Mouse (Mus musculus) lung, adult 2 months (tissue): Measurements from ENCODE around the gene Sipa1l3. TPM values are rescaled to one million over a fixed set of nuclear protein-coding genes. Genes with fewer than 3 reads are reported as not detected.
A peak's percentile ranks its signal among the peaks of the same experiment; 100 is the strongest.

Source experiments
- DNase-seq: peaks from one replicate; pipeline ENCODE4 v3.0.0; 2022
- H3K4me1 ChIP-seq: fragments of 200-500 bp; 2 replicates; pipeline ENCODE4 v1.6.1; 2011; ENCODE audit warnings: low read length; ENCODE audit not compliant: control insufficient read depth, insufficient read depth
- H3K4me3 ChIP-seq: fragments of 200-500 bp; replicated peaks from 2 replicates; pipeline ENCODE3; 2011; ENCODE audit warnings: low read depth, mild to moderate bottlenecking, control low read depth, low read length; ENCODE audit errors: extremely low read depth
- CTCF ChIP-seq: fragments of 200-500 bp; IDR thresholded peaks from 2 replicates; pipeline ENCODE4 v1.5.1; 2011; ENCODE audit warnings: mild to moderate bottlenecking, low read length, control low read depth; ENCODE audit not compliant: insufficient read depth
- POLR2A ChIP-seq: fragments of 200-500 bp; IDR thresholded peaks from 2 replicates; pipeline ENCODE4 v1.6.1; 2011; ENCODE audit warnings: low read depth, mild to moderate bottlenecking, control low read depth, low read length, borderline replicate concordance; ENCODE audit errors: extremely low read depth
- WGBS: fragments of 180-500 bp; shearing (Covaris S2); methylation state at CpG from one replicate; pipeline ENCODE4 v1.1.7; 2018; 5-methylcytosine and 5-hydroxymethylcytosine counted together
- polyA plus RNA-seq: library from polyadenylated mRNA; depleted of rRNA; stranded (reverse); fragments of >200 nt; gene quantifications from 2 replicates; pipeline ENCODE4 v1.2.3, GENCODE M21; 2012

Gene Sipa1l3
- polyA plus RNA-seq, 1 experiment, result 125 TPM

- DNase-seq, result no peak
Measured at GRCm38 (mm10) chr7:29291616-29292457, 226.6 kb downstream of the Sipa1l3 start.

GRCm38 (mm10) chr7:29290691-29291485 is 227.6 kb downstream of the Sipa1l3 start:
- peak overlapping the region; percentile 50 for H3K4me3 ChIP-seq
- no peak for DNase-seq
- WGBS, result 64% methylated on average over 11 of the region's 11 CpGs
- peaks cover 3% of the 10 kb centered on the region; the same call in 1 of the 2 replicates for H3K4me1 ChIP-seq
- 0 out of 2 replicates have a peak, but pooled peaks have one; percentile 10 for TF ChIP-seq POLR2A
- no peak for TF ChIP-seq CTCF

More at GRCm38 (mm10) chr7:29291616-29292457, 226.6 kb downstream of the Sipa1l3 start:
- TF ChIP-seq CTCF (no peak), POLR2A (no peak; the same call in 1 of the 2 replicates)
- Histone ChIP-seq H3K4me3 (no peak overlapping the region), H3K4me1 (peaks cover 3% of the 10 kb centered on the region; the same call in 1 of the 2 replicates)
- 24% methylated on average over 7 of the region's 7 CpGs for WGBS

- TF ChIP-seq CTCF, result no peak
- no peak for TF ChIP-seq POLR2A
- DNase-seq, result no peak
- peaks cover 3% of the 10 kb centered on the region; the same call in 1 of the 2 replicates for H3K4me1 ChIP-seq
- 80% methylated on average over 6 of the region's 6 CpGs for WGBS
- H3K4me3 ChIP-seq, result peak overlapping the region; percentile 59
Measured at GRCm38 (mm10) chr7:29289856-29290255, 228.6 kb downstream of the Sipa1l3 start.

DNA sequence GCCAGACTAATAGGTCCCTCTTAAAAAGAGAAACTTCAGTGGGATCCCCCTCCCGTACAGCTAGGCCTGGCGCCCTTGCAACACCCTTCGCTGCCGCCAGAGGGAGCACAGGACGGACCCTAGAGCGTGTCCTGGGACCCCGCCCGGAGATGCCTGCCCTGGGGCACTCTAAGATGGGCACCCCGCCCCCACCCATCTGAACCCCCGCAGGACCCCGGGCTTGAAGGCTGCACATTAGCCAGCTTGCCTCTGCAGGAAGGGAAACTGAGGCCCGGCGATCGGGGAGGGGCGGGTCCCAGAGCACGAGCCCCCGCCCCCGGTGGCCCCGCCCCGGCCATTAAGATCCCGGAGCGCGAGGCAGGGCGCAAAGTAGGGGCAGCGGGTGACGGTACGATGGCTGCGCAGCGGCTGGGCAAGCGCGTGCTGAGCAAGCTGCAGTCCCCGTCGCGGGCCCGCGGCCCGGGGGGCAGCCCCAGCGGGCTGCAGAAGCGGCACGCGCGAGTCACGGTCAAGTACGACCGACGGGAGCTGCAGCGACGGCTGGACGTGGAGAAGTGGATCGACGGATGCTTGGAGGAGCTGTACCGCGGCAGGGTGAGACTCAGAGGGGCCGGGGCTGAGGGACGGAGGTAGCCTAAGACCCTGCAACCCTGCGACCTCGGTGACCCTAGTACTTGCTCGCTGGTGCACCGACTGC is 229.4 kb downstream of the Sipa1l3 start, which contains the start of gene Ppp1r14a:
Ppp1r14a (plus strand) TSS at position 367 of the 697 bp plus-strand sequence.
- DNase-seq, result peak; percentile 74
- H3K4me1 ChIP-seq, result no peaks in the 10 kb centered on the region
- 2% methylated on average over 59 of the region's 59 CpGs for whole genome bisulfite sequencing
- peak within 1 kb of the TSS; percentile 66 for H3K4me3 ChIP-seq
- TF ChIP-seq POLR2A (peak; percentile 81; the same call in 1 of the 2 replicates), CTCF (peak; percentile 71)

DNA sequence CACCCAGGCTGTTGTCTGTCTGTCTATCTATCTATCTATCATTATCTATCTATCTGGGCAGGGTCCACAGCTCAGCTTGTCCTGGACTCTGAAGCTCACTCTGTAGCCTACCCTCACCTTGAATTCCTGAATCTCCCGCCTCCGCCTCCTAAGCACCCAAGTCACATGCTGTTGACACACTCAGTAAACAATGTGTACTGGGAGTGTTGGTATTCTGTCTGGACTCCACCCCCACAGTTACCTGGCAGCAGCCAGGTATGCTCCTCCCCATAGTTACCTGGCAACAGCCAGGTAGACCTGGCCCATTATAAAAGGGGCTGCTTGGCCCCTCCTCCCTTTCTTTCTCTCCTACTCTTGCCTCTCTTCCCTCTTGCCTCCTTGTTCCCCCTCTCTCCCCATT is 230.4 kb downstream of the Sipa1l3 start:
- WGBS, result 67% methylated on average over 2 of the region's 2 CpGs
- no peak for TF ChIP-seq CTCF
- TF ChIP-seq POLR2A, result no peak
- no peak overlapping the region for H3K4me3 ChIP-seq
- no peak for DNase-seq
- H3K4me1 ChIP-seq, result no peaks in the 10 kb centered on the region

DNA sequence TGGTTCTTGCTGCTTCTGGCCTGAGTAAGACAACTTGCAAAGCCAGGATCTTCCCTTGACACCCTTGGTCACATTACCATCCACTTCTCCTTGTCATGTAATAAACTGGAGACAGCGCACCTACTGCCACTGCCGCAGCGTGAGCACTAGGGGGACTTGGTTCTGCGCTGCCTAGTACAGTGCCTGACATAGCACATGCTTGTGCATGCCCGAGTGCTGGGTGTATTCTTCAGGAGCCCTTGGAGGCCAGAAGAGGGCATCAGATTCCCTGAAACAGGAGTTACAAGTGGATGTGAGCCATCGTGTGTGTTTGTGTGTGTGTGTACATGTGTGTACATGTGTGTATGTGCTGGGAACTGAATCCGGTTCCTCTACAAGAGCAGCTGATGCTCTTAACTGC is 231.0 kb downstream of the Sipa1l3 start:
- 77% methylated on average over 7 of the region's 7 CpGs for WGBS
- no peak for DNase-seq
- TF ChIP-seq POLR2A, result no peak
- TF ChIP-seq CTCF, result no peak
- no peaks in the 10 kb centered on the region for H3K4me1 ChIP-seq
- no peak overlapping the region for H3K4me3 ChIP-seq

DNA sequence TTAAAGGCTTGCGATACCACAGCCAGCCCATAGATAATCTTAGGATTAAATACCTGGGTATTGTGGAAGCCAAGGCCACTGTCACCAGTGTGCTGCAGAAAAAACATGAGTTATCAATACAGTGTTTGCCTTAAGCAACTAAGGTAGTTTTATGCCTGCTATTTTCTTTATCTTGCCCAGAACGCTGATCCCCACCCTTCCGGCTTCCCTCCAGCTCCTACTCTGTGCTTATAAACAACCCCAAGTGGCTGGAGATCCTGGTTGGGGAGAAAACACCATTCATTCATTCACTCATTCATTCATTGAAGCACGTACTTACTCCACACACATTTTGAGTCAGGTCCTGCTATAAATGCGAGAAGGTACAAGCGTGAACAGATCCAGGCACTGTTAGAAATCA is 233.9 kb downstream of the Sipa1l3 start:
- Histone ChIP-seq H3K4me3 (no peak overlapping the region), H3K4me1 (peaks cover 3% of the 10 kb centered on the region; the same call in 1 of the 2 replicates)
- TF ChIP-seq CTCF, result no peak
- no peak for TF ChIP-seq POLR2A
- 93% methylated on average over 6 of the region's 6 CpGs for WGBS
- DNase-seq, result no peak

- WGBS, result 73% methylated on average over 4 of the region's 4 CpGs
- TF ChIP-seq POLR2A (no peak), CTCF (no peak)
- peaks cover 3% of the 10 kb centered on the region; the same call in 1 of the 2 replicates for H3K4me1 ChIP-seq
- no peak for DNase-seq
- H3K4me3 ChIP-seq, result no peak overlapping the region
Measured at GRCm38 (mm10) chr7:29283876-29284275, 234.6 kb downstream of the Sipa1l3 start.

GRCm38 (mm10) chr7:29282074-29282554 is 236.3 kb downstream of the Sipa1l3 start:
- TF ChIP-seq POLR2A (no peak), CTCF (no peak)
- DNase-seq, result no peak
- WGBS, result 9% methylated on average over 21 of the region's 21 CpGs
- peaks cover 3% of the 10 kb centered on the region; the same call in 1 of the 2 replicates for H3K4me1 ChIP-seq
- peak overlapping the region; percentile 0 for H3K4me3 ChIP-seq
